Mouse (Mus musculus): ENCODE measurements around the gene Mms22l. TPM values are rescaled to one million over a fixed set of nuclear protein-coding genes. Genes with fewer than 3 reads are reported as not detected.
"Not testable (repeated sequence)": the region's sequence is repeated elsewhere in the genome, so short reads cannot be mapped to it uniquely, and the experiment has no call there.

Gene Mms22l
- polyA plus RNA-seq, 1 experiment from 2014 or later: 35.7 TPM

- no peak for DNase-seq (ENCODE audit: low spot score)
Measured at GRCm38 (mm10) chr4:24620440-24620839, 124.2 kb downstream of the Mms22l start.

GRCm38 (mm10) chr4:24621422-24622187, 125.4 kb downstream of the Mms22l start:
- DNase-seq (ENCODE audit: low spot score): no peak

GRCm38 (mm10) chr4:24625951-24626584, 129.8 kb downstream of the Mms22l start:
- no peak for DNase-seq (ENCODE audit: low spot score)

GRCm38 (mm10) chr4:24626686-24627085, 130.4 kb downstream of the Mms22l start:
- no peak for DNase-seq (ENCODE audit: low spot score)

GRCm38 (mm10) chr4:24627871-24628270, 131.6 kb downstream of the Mms22l start:
- DNase-seq (ENCODE audit: low spot score): no peak

GRCm38 (mm10) chr4:24630430-24630829, 134.2 kb downstream of the Mms22l start:
- no peak for DNase-seq (ENCODE audit: low spot score)

GRCm38 (mm10) chr4:24631177-24631911, 135.1 kb downstream of the Mms22l start:
- DNase-seq (ENCODE audit: low spot score): no peak

- DNase-seq (ENCODE audit: low spot score): no peak
Measured at GRCm38 (mm10) chr4:24642306-24642705, 146.1 kb downstream of the Mms22l start.

GRCm38 (mm10) chr4:24644735-24645134, 148.5 kb downstream of the Mms22l start:
- not testable (repeated sequence) for DNase-seq (ENCODE audit: low spot score)

Measured in thymus, postnatal 0 days (tissue).